25 mouse cellular contexts compared by ENCODE assay signal in genomic region chr3:83020387-83020786, GRCm38 (mm10). TPM values are rescaled to one million over a fixed set of nuclear protein-coding genes. Genes with fewer than 3 reads are reported as not detected.
DNase-seq lines count a peak whose midpoint lies in the region; ATAC-seq and TF ChIP-seq lines count a peak whose summit lies in the region.
"Had no signal": no experiment of that assay in that cellular context is flagged by ENCODE, and none has a peak within 500 bp of the region (broad histone marks: within the 10 kb centered on the region; RNA-seq: fewer than 3 reads in every experiment).

No protein-coding gene starts in this region.

- ATAC-seq in intestine, postnatal 0 days = peak; percentile 28; the same call in 1 of the 2 replicates
- ATAC-seq in liver, embryonic 12.5 days = peak; percentile 73
- ATAC-seq: forebrain, postnatal 0 days; hindbrain, embryonic 16.5 days; midbrain, embryonic 15.5 days had no signal

- no peak overlapping the region for H3K9ac ChIP-seq in intestine, postnatal 0 days (ENCODE audit: low read depth, low read length)
- H3K9ac ChIP-seq in liver, embryonic 12.5 days = no peak overlapping the region
- H3K9ac ChIP-seq: embryonic facial prominence, embryonic 12.5 days; forebrain, postnatal 0 days; heart, embryonic 12.5 days; limb, embryonic 13.5 days; lung, embryonic 15.5 days; midbrain, embryonic 15.5 days had no signal

- no peak overlapping the region for H3K27ac ChIP-seq in intestine, postnatal 0 days (ENCODE audit: low read depth, low read length)
- H3K27ac ChIP-seq in liver, embryonic 12.5 days = peak overlapping the region; percentile 51; the same call in 1 of the 2 replicates
- H3K27ac ChIP-seq: embryonic facial prominence, embryonic 12.5 days; hindbrain, embryonic 10.5 days; limb, embryonic 13.5 days; lung, embryonic 15.5 days; macrophage; midbrain, embryonic 15.5 days had no signal

- no peaks in the 10 kb centered on the region for H3K36me3 ChIP-seq in intestine, postnatal 0 days (ENCODE audit: control insufficient read depth, insufficient read depth)
- H3K36me3 ChIP-seq in liver, embryonic 12.5 days = no peaks in the 10 kb centered on the region
- H3K36me3 ChIP-seq: embryonic facial prominence, embryonic 12.5 days; heart, embryonic 12.5 days; hindbrain, embryonic 10.5 days; limb, embryonic 13.5 days; lung, embryonic 15.5 days; midbrain, embryonic 15.5 days had no signal

- H3K9me3 ChIP-seq in intestine, postnatal 0 days (ENCODE audit: control insufficient read depth) = no peaks in the 10 kb centered on the region
- no peaks in the 10 kb centered on the region for H3K9me3 ChIP-seq in liver, embryonic 12.5 days (replicated peaks)
- H3K9me3 ChIP-seq: embryonic facial prominence, embryonic 12.5 days; heart, embryonic 12.5 days; hindbrain, embryonic 10.5 days; limb, embryonic 13.5 days; lung, embryonic 15.5 days; midbrain, embryonic 15.5 days had no signal

- H3K4me1 ChIP-seq in intestine, postnatal 0 days (replicated peaks; ENCODE audit: control insufficient read depth, insufficient read depth, low read length) = no peaks in the 10 kb centered on the region
- no peaks in the 10 kb centered on the region for H3K4me1 ChIP-seq in liver, embryonic 12.5 days
- H3K4me1 ChIP-seq: embryonic facial prominence, embryonic 12.5 days; heart, embryonic 12.5 days; hindbrain, embryonic 10.5 days; limb, embryonic 13.5 days; lung, embryonic 15.5 days; midbrain, embryonic 15.5 days had no signal

- no peaks in the 10 kb centered on the region for H3K27me3 ChIP-seq in intestine, postnatal 0 days (replicated peaks; ENCODE audit: control insufficient read depth, insufficient read depth, low read length)
- no peaks in the 10 kb centered on the region for H3K27me3 ChIP-seq in liver, embryonic 12.5 days (replicated peaks)
- H3K27me3 ChIP-seq: embryonic facial prominence, embryonic 12.5 days; heart, embryonic 12.5 days; limb, embryonic 13.5 days; lung, embryonic 15.5 days; midbrain, embryonic 15.5 days had no signal

- H3K4me2 ChIP-seq in intestine, postnatal 0 days (replicated peaks; ENCODE audit: low read depth) = no peak overlapping the region
- no peak overlapping the region for H3K4me2 ChIP-seq in liver, embryonic 12.5 days
- H3K4me2 ChIP-seq: embryonic facial prominence, embryonic 12.5 days; heart, embryonic 12.5 days; limb, embryonic 13.5 days; lung, embryonic 15.5 days; midbrain, embryonic 15.5 days had no signal

- peak; percentile 52 for DNase-seq in kidney, adult 9 months
- DNase-seq in kidney, postnatal 25 days = no peak
- peak; percentile 64 for DNase-seq in yolk sac, embryonic 10.5 days (ENCODE audit: low spot score)
- no peak for DNase-seq in cerebellum, postnatal 25 days
- no peak for DNase-seq in c-Kit-positive CD71-positive TER-119-positive erythroid progenitor cells, embryonic 14.5 days (ENCODE audit: low spot score)
- DNase-seq: adrenal gland, postnatal 36 days; cerebellum, adult 11 months; cerebellum, postnatal 10 days; forebrain, postnatal 0 days; gastrocnemius, postnatal 25 days; heart, adult 18-20 months; heart, postnatal 10 days; thymus, adult 2 months had no signal

- H3K4me3 ChIP-seq in intestine, postnatal 0 days (ENCODE audit: low read depth, low read length) = no peak overlapping the region
- no peak overlapping the region for H3K4me3 ChIP-seq in liver, embryonic 12.5 days
- H3K4me3 ChIP-seq: embryonic facial prominence, embryonic 12.5 days; heart, embryonic 12.5 days; hindbrain, embryonic 10.5 days; limb, embryonic 13.5 days; lung, embryonic 15.5 days; midbrain, embryonic 15.5 days had no signal

- TF ChIP-seq CTCF in intestine, postnatal 0 days (IDR thresholded peaks at IDR 0.05; ENCODE audit: low read depth) = no peak

- 59% methylated on average over 2 of the region's 2 CpGs for WGBS in intestine, postnatal 0 days
- 55% methylated on average over 2 of the region's 2 CpGs for WGBS in liver, embryonic 12.5 days (ENCODE audit: insufficient replicate concordance)

RNA-seq across cellular contexts. Expression of gene Fga, which starts 5.5 kb away (rescaled TPM):
- 18.3 and 22.8 TPM in 2 replicates for polyA plus RNA-seq in intestine, postnatal 0 days (2015; fragmentation: Nextera tagmentation; extraction: Ambion mirVana)
- 190 and 194 TPM in 2 replicates for polyA plus RNA-seq in liver, embryonic 12.5 days (2016; fragmentation: Nextera tagmentation; extraction: Ambion mirVana)
- polyA plus RNA-seq: forebrain, embryonic 11.5 days; hindbrain, embryonic 10.5 days; hindbrain, embryonic 16.5 days; macrophage; midbrain, embryonic 15.5 days had no signal

RNA-seq across cellular contexts. Expression of gene Fgg, which starts 12.9 kb away (rescaled TPM):
- 1.2 and 1.8 TPM in 2 replicates for polyA plus RNA-seq in intestine, postnatal 0 days (2015; fragmentation: Nextera tagmentation; extraction: Ambion mirVana)
- polyA plus RNA-seq in liver, embryonic 12.5 days (2016; fragmentation: Nextera tagmentation; extraction: Ambion mirVana) = 170 and 179 TPM in 2 replicates
- polyA plus RNA-seq: forebrain, embryonic 11.5 days; forebrain, postnatal 0 days; hindbrain, embryonic 10.5 days; hindbrain, embryonic 16.5 days; macrophage had no signal

RNA-seq across cellular contexts. Expression of gene Fgb, which starts 29.3 kb away (rescaled TPM):
- 7.5 and 8.7 TPM in 2 replicates for polyA plus RNA-seq in intestine, postnatal 0 days (2015; fragmentation: Nextera tagmentation; extraction: Ambion mirVana)
- 139 and 143 TPM in 2 replicates for polyA plus RNA-seq in liver, embryonic 12.5 days (2016; fragmentation: Nextera tagmentation; extraction: Ambion mirVana)
- polyA plus RNA-seq: forebrain, embryonic 11.5 days; forebrain, postnatal 0 days; hindbrain, embryonic 10.5 days; hindbrain, embryonic 16.5 days; limb, embryonic 13.5 days; macrophage; midbrain, embryonic 15.5 days; spleen, adult 2 months had no signal

RNA-seq across cellular contexts. Expression of gene Plrg1, which starts 34.9 kb away (rescaled TPM):
- 36.3 and 38.0 TPM in 2 replicates for polyA plus RNA-seq in intestine, postnatal 0 days (2015; fragmentation: Nextera tagmentation; extraction: Ambion mirVana)
- polyA plus RNA-seq in liver, embryonic 12.5 days (2016; fragmentation: Nextera tagmentation; extraction: Ambion mirVana) = 66.2 and 69.4 TPM in 2 replicates

Comparison
In these comparisons a context has a peak if more than half of its experiments do, and no peak if none do; other contexts are left out.
1. DNase-seq: peak in kidney, adult 9 months (single experiment) and yolk sac, embryonic 10.5 days (single experiment); none in kidney, postnatal 25 days (0 of 2), cerebellum, postnatal 25 days (0 of 2) and c-Kit-positive CD71-positive TER-119-positive erythroid progenitor cells, embryonic 14.5 days (single experiment).
2. RNA of gene Fgg, which starts 12.9 kb away (polyA plus RNA-seq): 170 to 179 TPM in liver, embryonic 12.5 days; 1.2 to 1.8 TPM in intestine, postnatal 0 days; every median in the first group is over 10 times any median in the second.
3. RNA of gene Fgb, which starts 29.3 kb away (polyA plus RNA-seq): 139 to 143 TPM in liver, embryonic 12.5 days; 7.5 to 8.7 TPM in intestine, postnatal 0 days; every median in the first group is over 10 times any median in the second.